In the genomic region with DNA sequence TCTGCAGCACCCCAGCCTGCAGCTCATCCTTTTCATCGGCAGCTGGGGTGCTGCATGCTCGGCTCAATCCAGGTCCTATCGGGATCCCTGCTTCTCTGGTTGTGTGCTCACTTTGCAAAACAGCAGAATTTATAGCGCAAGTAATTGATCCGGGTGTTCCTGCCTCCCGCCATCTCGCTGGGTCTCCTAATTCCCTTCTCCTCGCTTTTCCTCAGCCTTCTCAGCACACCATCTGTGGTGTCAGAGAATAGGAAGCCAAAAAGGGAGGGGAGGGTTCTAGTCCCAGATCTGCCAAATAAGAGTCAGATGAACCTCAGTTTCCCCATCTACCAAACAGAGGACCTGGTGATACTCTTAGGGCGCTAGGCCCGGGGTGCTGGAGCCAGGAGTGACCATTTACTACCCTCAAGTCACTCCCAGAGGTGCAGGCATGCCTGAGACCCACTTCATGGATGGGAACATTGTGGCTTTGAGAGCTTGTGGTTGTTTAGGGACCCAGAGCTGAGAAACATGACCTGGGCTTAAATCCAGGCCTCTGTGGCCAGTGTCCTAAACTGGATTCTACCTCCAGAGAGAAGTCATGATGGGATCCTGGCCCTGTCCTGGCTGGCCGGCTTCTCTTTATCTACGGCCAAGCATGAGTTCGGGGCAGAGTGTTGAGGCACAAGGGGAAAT, we compare ENCODE assay signal across 9 mouse cellular contexts. TPM values are rescaled to one million over a fixed set of nuclear protein-coding genes. Genes with fewer than 3 reads are reported as not detected.
DNase-seq lines count a peak whose midpoint lies in the region; ATAC-seq and TF ChIP-seq lines count a peak whose summit lies in the region.
"Had no signal": no experiment of that assay in that cellular context is flagged by ENCODE, and none has a peak within 500 bp of the region (broad histone marks: within the 10 kb centered on the region; RNA-seq: fewer than 3 reads in every experiment).

No protein-coding gene starts in this region.

- no peak for ATAC-seq in hindbrain, embryonic 15.5 days (ENCODE audit: low FRiP score, low read depth)
- no peak for ATAC-seq in midbrain, embryonic 14.5 days (ENCODE audit: low FRiP score, low TSS enrichment)

- peak overlapping the region; percentile 57; the same call in 1 of the 2 replicates for H3K9ac ChIP-seq in hindbrain, embryonic 15.5 days
- peak overlapping the region; percentile 61 for H3K9ac ChIP-seq in midbrain, embryonic 14.5 days (replicated peaks; ENCODE audit: low read length)

- H3K4me1 ChIP-seq in kidney, adult 2 months (ENCODE audit: control insufficient read depth, insufficient read depth, low read length): peaks cover 4% of the 10 kb centered on the region; the same call in 1 of the 2 replicates
- H3K4me1 ChIP-seq in embryonic facial prominence, embryonic 10.5 days: peaks cover 52% of the 10 kb centered on the region
- H3K4me1 ChIP-seq in hindbrain, embryonic 15.5 days (replicated peaks): peaks cover 35% of the 10 kb centered on the region
- H3K4me1 ChIP-seq in midbrain, embryonic 14.5 days (ENCODE audit: control insufficient read depth, insufficient read depth, low read length): peaks cover 21% of the 10 kb centered on the region

- H3K9me3 ChIP-seq in embryonic facial prominence, embryonic 10.5 days: no peaks in the 10 kb centered on the region
- no peaks in the 10 kb centered on the region for H3K9me3 ChIP-seq in hindbrain, embryonic 15.5 days
- H3K9me3 ChIP-seq in midbrain, embryonic 14.5 days (ENCODE audit: control insufficient read depth, low read length): no peaks in the 10 kb centered on the region

- peak overlapping the region; percentile 94 for H3K27ac ChIP-seq in kidney, adult 2 months (ENCODE audit: insufficient read depth, low read depth, low read length)
- H3K27ac ChIP-seq in embryonic facial prominence, embryonic 10.5 days (replicated peaks): peak overlapping the region; percentile 97
- H3K27ac ChIP-seq in hindbrain, embryonic 15.5 days (replicated peaks): peak overlapping the region; percentile 98
- H3K27ac ChIP-seq in midbrain, embryonic 14.5 days (replicated peaks; ENCODE audit: low read depth, low read length): peak overlapping the region; percentile 98

- no peak for TF ChIP-seq CTCF in kidney, adult 2 months (conservative IDR thresholded peaks at IDR 0.05; ENCODE audit: insufficient read depth, insufficient read length, low read depth, low read length)

- WGBS in kidney, adult 2 months: 71% methylated on average over 13 of the region's 13 CpGs
- WGBS in embryonic facial prominence, embryonic 10.5 days: 84% methylated on average over 13 of the region's 13 CpGs
- WGBS in hindbrain, embryonic 15.5 days: 82% methylated on average over 13 of the region's 13 CpGs
- WGBS in midbrain, embryonic 14.5 days: 82% methylated on average over 13 of the region's 13 CpGs

- TF ChIP-seq POLR2A in kidney, adult 2 months (IDR thresholded peaks at IDR 0.05; ENCODE audit: low read depth, low read length): no peak

- H3K4me3 ChIP-seq in kidney, adult 2 months (ENCODE audit: insufficient read depth, low read depth, low read length): no peak overlapping the region
- H3K4me3 ChIP-seq in embryonic facial prominence, embryonic 10.5 days: peak overlapping the region; percentile 67
- H3K4me3 ChIP-seq in hindbrain, embryonic 15.5 days: no peak overlapping the region
- no peak overlapping the region for H3K4me3 ChIP-seq in midbrain, embryonic 14.5 days (replicated peaks; ENCODE audit: low read depth, low read length)

- no peaks in the 10 kb centered on the region for H3K27me3 ChIP-seq in kidney, adult 2 months (replicated peaks; ENCODE audit: control insufficient read depth, insufficient read depth, low read length)
- H3K27me3 ChIP-seq in embryonic facial prominence, embryonic 10.5 days (replicated peaks; ENCODE audit: low read depth, poor library complexity, severe bottlenecking): no peaks in the 10 kb centered on the region
- no peaks in the 10 kb centered on the region for H3K27me3 ChIP-seq in hindbrain, embryonic 15.5 days
- no peaks in the 10 kb centered on the region for H3K27me3 ChIP-seq in midbrain, embryonic 14.5 days (ENCODE audit: control insufficient read depth, insufficient read depth, low read length)
- H3K27me3 ChIP-seq: Patski had no signal

- peak overlapping the region; percentile 62 for H3K4me2 ChIP-seq in hindbrain, embryonic 15.5 days
- peak overlapping the region; percentile 62 for H3K4me2 ChIP-seq in midbrain, embryonic 14.5 days (ENCODE audit: low read length)

- no peak for DNase-seq in kidney, adult 2 months
- DNase-seq in kidney, adult 9 months: no peak
- DNase-seq in embryonic facial prominence, embryonic 10.5 days (ENCODE audit: low spot score): no peak
- DNase-seq in midbrain, embryonic 14.5 days: no peak
- DNase-seq in layer of hippocampus, adult 11-12 months (ENCODE audit: low spot score): no peak
- no peak for DNase-seq in MN1 (ENCODE audit: low spot score)
- no peak for DNase-seq in yolk sac, embryonic 10.5 days (ENCODE audit: low spot score)

- no peaks in the 10 kb centered on the region for H3K36me3 ChIP-seq in kidney, adult 2 months (ENCODE audit: control insufficient read depth, insufficient read depth, low read length)
- H3K36me3 ChIP-seq in embryonic facial prominence, embryonic 10.5 days (replicated peaks): no peaks in the 10 kb centered on the region
- H3K36me3 ChIP-seq in hindbrain, embryonic 15.5 days: no peaks in the 10 kb centered on the region
- H3K36me3 ChIP-seq in midbrain, embryonic 14.5 days (ENCODE audit: control insufficient read depth, insufficient read depth, low read length): no peaks in the 10 kb centered on the region

RNA-seq across cellular contexts. Expression of a gene that starts 1.1 kb away (rescaled TPM):
- 1.2 and 1.3 TPM in 2 replicates for polyA plus RNA-seq in kidney, adult 2 months (2012; rRNA removed)
- polyA plus RNA-seq in embryonic facial prominence, embryonic 10.5 days (2016; fragmentation: Nextera tagmentation; extraction: Ambion mirVana): 0.44 and 0.86 TPM in 2 replicates
- 0.51 and 0.94 TPM in 2 replicates for polyA plus RNA-seq in hindbrain, embryonic 15.5 days (2015; fragmentation: Nextera tagmentation; extraction: Ambion mirVana)
- polyA plus RNA-seq in midbrain, embryonic 14.5 days (2014; fragmentation: Nextera tagmentation; extraction: Ambion mirVana): 0.46 and 1.2 TPM in 2 replicates
